Comparison of ENCODE assay signal across 14 mouse cellular contexts in the genomic region with DNA sequence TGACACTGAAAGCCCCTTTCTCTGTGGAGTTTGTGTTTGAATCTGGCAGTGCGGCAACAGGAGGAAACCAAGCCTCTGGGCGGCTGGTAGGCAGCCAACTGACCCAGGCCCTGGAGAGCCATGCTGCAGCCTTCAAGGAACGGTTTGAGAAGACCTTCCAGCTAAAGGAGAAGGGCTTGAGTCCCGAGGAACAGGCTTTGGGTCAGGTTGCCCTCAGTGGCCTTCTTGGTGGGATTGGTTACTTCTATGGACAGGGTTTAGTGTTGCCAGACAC. TPM values are rescaled to one million over a fixed set of nuclear protein-coding genes. Genes with fewer than 3 reads are reported as not detected.
DNase-seq lines count a peak whose midpoint lies in the region; ATAC-seq and TF ChIP-seq lines count a peak whose summit lies in the region.
"Had no signal": no experiment of that assay in that cellular context is flagged by ENCODE, and none has a peak within 500 bp of the region (broad histone marks: within the 10 kb centered on the region; RNA-seq: fewer than 3 reads in every experiment).

No protein-coding gene starts in this region.

- H3K27me3 ChIP-seq in heart, adult 2 months (ENCODE audit: control insufficient read depth, insufficient read depth, low read length): no peaks in the 10 kb centered on the region
- no peaks in the 10 kb centered on the region for H3K27me3 ChIP-seq in midbrain, embryonic 10.5 days (ENCODE audit: low read depth, poor library complexity, severe bottlenecking)
- no peaks in the 10 kb centered on the region for H3K27me3 ChIP-seq in midbrain, embryonic 11.5 days (ENCODE audit: control insufficient read depth, insufficient read depth, low read length)
- H3K27me3 ChIP-seq in limb, embryonic 13.5 days: no peaks in the 10 kb centered on the region
- no peaks in the 10 kb centered on the region for H3K27me3 ChIP-seq in small intestine, adult 2 months (ENCODE audit: control insufficient read depth, insufficient read depth, low read length)

- intact Hi-C loops in heart, adult 2 months (cut with DNase I): loop anchor here (2.0 kb wide), 1 partner anchor 42 kb away; no protein-coding TSS in a partner anchor

- no peak for TF ChIP-seq CTCF in heart, adult 2 months (IDR thresholded peaks at IDR 0.05)
- no peak for TF ChIP-seq CTCF in small intestine, adult 2 months (IDR thresholded peaks at IDR 0.05; ENCODE audit: extremely low read depth, insufficient read length, insufficient replicate concordance, low read depth, low read length)

- no peak overlapping the region for H3K9ac ChIP-seq in heart, adult 2 months (ENCODE audit: low read depth, low read length)
- no peak overlapping the region for H3K9ac ChIP-seq in midbrain, embryonic 11.5 days (ENCODE audit: low read length)
- H3K9ac ChIP-seq in limb, embryonic 13.5 days: peak overlapping the region; percentile 92

- H3K36me3 ChIP-seq in heart, adult 2 months (ENCODE audit: control insufficient read depth, insufficient read depth, low read length): no peaks in the 10 kb centered on the region
- H3K36me3 ChIP-seq in midbrain, embryonic 10.5 days: peaks cover 34% of the 10 kb centered on the region
- H3K36me3 ChIP-seq in midbrain, embryonic 11.5 days (ENCODE audit: control insufficient read depth, insufficient read depth, low read length): no peaks in the 10 kb centered on the region; the same call in 1 of the 2 replicates
- H3K36me3 ChIP-seq in limb, embryonic 13.5 days: peaks cover 33% of the 10 kb centered on the region
- peaks cover 6% of the 10 kb centered on the region for H3K36me3 ChIP-seq in small intestine, adult 2 months (ENCODE audit: control insufficient read depth, insufficient read depth, low read length)

- H3K4me1 ChIP-seq in heart, adult 2 months (ENCODE audit: control insufficient read depth, insufficient read depth, low read length): peaks cover 5% of the 10 kb centered on the region
- peaks cover 60% of the 10 kb centered on the region for H3K4me1 ChIP-seq in midbrain, embryonic 10.5 days
- H3K4me1 ChIP-seq in midbrain, embryonic 11.5 days (ENCODE audit: control insufficient read depth, insufficient read depth, low read length): peaks cover 24% of the 10 kb centered on the region
- peaks cover 38% of the 10 kb centered on the region for H3K4me1 ChIP-seq in limb, embryonic 13.5 days
- peaks cover 18% of the 10 kb centered on the region for H3K4me1 ChIP-seq in small intestine, adult 2 months (ENCODE audit: control insufficient read depth, insufficient read depth, insufficient read length, low read length)

- no peak overlapping the region for H3K27ac ChIP-seq in heart, adult 2 months
- H3K27ac ChIP-seq in midbrain, embryonic 10.5 days (replicated peaks): peak overlapping the region; percentile 7; the same call in 1 of the 2 replicates
- no peak overlapping the region for H3K27ac ChIP-seq in midbrain, embryonic 11.5 days (ENCODE audit: low read depth, low read length)
- no peak overlapping the region for H3K27ac ChIP-seq in limb, embryonic 13.5 days
- H3K27ac ChIP-seq in small intestine, adult 2 months (ENCODE audit: insufficient read depth, low read depth, low read length): no peak overlapping the region

- no peak overlapping the region for H3K4me3 ChIP-seq in heart, adult 2 months
- H3K4me3 ChIP-seq in midbrain, embryonic 10.5 days: peak overlapping the region; percentile 89
- H3K4me3 ChIP-seq in midbrain, embryonic 11.5 days (ENCODE audit: low read depth, low read length): no peak overlapping the region
- H3K4me3 ChIP-seq in limb, embryonic 13.5 days: no peak overlapping the region; the same call in 1 of the 2 replicates
- peak overlapping the region; percentile 21; the same call in 1 of the 2 replicates for H3K4me3 ChIP-seq in small intestine, adult 2 months (ENCODE audit: low read depth, low read length)

- no peaks in the 10 kb centered on the region for H3K9me3 ChIP-seq in midbrain, embryonic 10.5 days (replicated peaks)
- no peaks in the 10 kb centered on the region for H3K9me3 ChIP-seq in midbrain, embryonic 11.5 days (ENCODE audit: control insufficient read depth, low read length)
- H3K9me3 ChIP-seq in limb, embryonic 13.5 days: no peaks in the 10 kb centered on the region

- H3K79me2 ChIP-seq in heart, adult 2 months (replicated peaks; ENCODE audit: control insufficient read depth, insufficient read depth, low read length): no peaks in the 10 kb centered on the region

- no peak for TF ChIP-seq POLR2A in heart, adult 2 months (IDR thresholded peaks at IDR 0.05; ENCODE audit: insufficient read depth, low read depth, low read length)
- no peak; the same call in 1 of the 2 replicates for TF ChIP-seq POLR2A in small intestine, adult 2 months (IDR thresholded peaks at IDR 0.05; ENCODE audit: low read depth, low read length)

- no peak for TF ChIP-seq EP300 in heart, adult 2 months (IDR thresholded peaks at IDR 0.05; ENCODE audit: insufficient read depth, low read depth, low read length)

- no peak for ATAC-seq in midbrain, embryonic 11.5 days (ENCODE audit: low FRiP score)
- no peak for ATAC-seq in limb, embryonic 13.5 days (ENCODE audit: low FRiP score, low read depth)
- ATAC-seq: lung, postnatal 0 days had no signal

- H3K4me2 ChIP-seq in midbrain, embryonic 11.5 days: no peak overlapping the region
- H3K4me2 ChIP-seq in limb, embryonic 13.5 days (replicated peaks): peak overlapping the region; percentile 93

- 86% methylated on average over 4 of the region's 4 CpGs for WGBS in heart, adult 2 months
- 91% methylated on average over 4 of the region's 4 CpGs for WGBS in midbrain, embryonic 10.5 days
- 92% methylated on average over 4 of the region's 4 CpGs for WGBS in midbrain, embryonic 11.5 days
- WGBS in limb, embryonic 13.5 days: 82% methylated on average over 4 of the region's 4 CpGs
- WGBS in small intestine, adult 2 months: 83% methylated on average over 4 of the region's 4 CpGs

- peak; percentile 92 for DNase-seq in heart, adult 11 months
- DNase-seq in heart, adult 2 months: no peak
- DNase-seq in midbrain, embryonic 10.5 days (ENCODE audit: low spot score): no peak
- no peak for DNase-seq in midbrain, embryonic 11.5 days (ENCODE audit: low spot score, missing footprints)
- DNase-seq in spleen, adult 12 weeks (ENCODE audit: low spot score): no peak
- DNase-seq in urinary bladder, postnatal 36 days (ENCODE audit: low spot score in 2 of 2): no peak
- DNase-seq: heart, adult 18-20 months; kidney, adult 18-20 months; layer of hippocampus, adult 9-11 months; right cerebral cortex, postnatal 4 days; thymus, adult 18-20 months had no signal

RNA-seq across cellular contexts. Expression of a gene that starts 1.8 kb away (rescaled TPM):
- 1 to 10 TPM; 7.2 to 9.9 TPM for total RNA-seq in heart, adult 2 months (2021)
- polyA plus RNA-seq in heart, adult 2 months (2012; rRNA removed): 13.9 and 15.8 TPM in 2 replicates
- 31.8 and 33.7 TPM in 2 replicates for polyA plus RNA-seq in midbrain, embryonic 10.5 days (2016; fragmentation: Nextera tagmentation; extraction: Ambion mirVana)
- 21.6 and 23.4 TPM in 2 replicates for polyA plus RNA-seq in midbrain, embryonic 11.5 days (2014; fragmentation: Nextera tagmentation; extraction: Ambion mirVana)
- 42.7 and 45.4 TPM in 2 replicates for polyA plus RNA-seq in limb, embryonic 13.5 days (2015; fragmentation: Nextera tagmentation; extraction: Ambion mirVana)
- 34.2 and 45.6 TPM in 2 replicates for polyA plus RNA-seq in small intestine, adult 2 months (2012; rRNA removed)

RNA-seq across cellular contexts. Expression of a gene that starts 4.3 kb away (rescaled TPM):
- total RNA-seq in heart, adult 2 months (2021): 10 to 100 TPM; 70.4 to 74.6 TPM
- polyA plus RNA-seq in heart, adult 2 months (2012; rRNA removed): 152 TPM in 2 replicates
- 138 and 180 TPM in 2 replicates for polyA plus RNA-seq in midbrain, embryonic 10.5 days (2016; fragmentation: Nextera tagmentation; extraction: Ambion mirVana)
- 134 and 153 TPM in 2 replicates for polyA plus RNA-seq in midbrain, embryonic 11.5 days (2014; fragmentation: Nextera tagmentation; extraction: Ambion mirVana)
- polyA plus RNA-seq in limb, embryonic 13.5 days (2015; fragmentation: Nextera tagmentation; extraction: Ambion mirVana): 161 and 169 TPM in 2 replicates
- polyA plus RNA-seq in small intestine, adult 2 months (2012; rRNA removed): 91.6 and 183 TPM in 2 replicates

RNA-seq across cellular contexts. Expression of a gene that starts 8.1 kb away (rescaled TPM):
- 10 to 100 TPM; 13.1 to 15.1 TPM for total RNA-seq in heart, adult 2 months (2021)
- 5.5 and 9.5 TPM in 2 replicates for polyA plus RNA-seq in heart, adult 2 months (2012; rRNA removed)
- polyA plus RNA-seq in midbrain, embryonic 10.5 days (2016; fragmentation: Nextera tagmentation; extraction: Ambion mirVana): 18.2 and 18.7 TPM in 2 replicates
- polyA plus RNA-seq in midbrain, embryonic 11.5 days (2014; fragmentation: Nextera tagmentation; extraction: Ambion mirVana): 18.8 and 19.4 TPM in 2 replicates
- polyA plus RNA-seq in limb, embryonic 13.5 days (2015; fragmentation: Nextera tagmentation; extraction: Ambion mirVana): 12.4 and 12.8 TPM in 2 replicates
- polyA plus RNA-seq in small intestine, adult 2 months (2012; rRNA removed): 30.3 and 70.3 TPM in 2 replicates

RNA-seq across cellular contexts. Expression of a gene that starts 8.3 kb away (rescaled TPM):
- total RNA-seq in heart, adult 2 months (2021): 100 to 1,000 TPM; 113 to 131 TPM
- 91.3 and 129 TPM in 2 replicates for polyA plus RNA-seq in heart, adult 2 months (2012; rRNA removed)
- polyA plus RNA-seq in midbrain, embryonic 10.5 days (2016; fragmentation: Nextera tagmentation; extraction: Ambion mirVana): 148 and 153 TPM in 2 replicates
- polyA plus RNA-seq in midbrain, embryonic 11.5 days (2014; fragmentation: Nextera tagmentation; extraction: Ambion mirVana): 120 and 130 TPM in 2 replicates
- polyA plus RNA-seq in limb, embryonic 13.5 days (2015; fragmentation: Nextera tagmentation; extraction: Ambion mirVana): 134 and 138 TPM in 2 replicates
- polyA plus RNA-seq in small intestine, adult 2 months (2012; rRNA removed): 73.8 and 82.0 TPM in 2 replicates

RNA-seq across cellular contexts. Expression of a gene that starts 15.7 kb away (rescaled TPM):
- under 1 TPM; 0.80 to 0.94 TPM for total RNA-seq in heart, adult 2 months (2021)
- polyA plus RNA-seq in heart, adult 2 months (2012; rRNA removed): 1.6 TPM in 2 replicates
- 2.4 and 3.1 TPM in 2 replicates for polyA plus RNA-seq in midbrain, embryonic 10.5 days (2016; fragmentation: Nextera tagmentation; extraction: Ambion mirVana)
- 1.2 and 2.3 TPM in 2 replicates for polyA plus RNA-seq in midbrain, embryonic 11.5 days (2014; fragmentation: Nextera tagmentation; extraction: Ambion mirVana)
- polyA plus RNA-seq in limb, embryonic 13.5 days (2015; fragmentation: Nextera tagmentation; extraction: Ambion mirVana): 2.8 and 3.1 TPM in 2 replicates
- polyA plus RNA-seq in small intestine, adult 2 months (2012; rRNA removed): 3.2 and 4.2 TPM in 2 replicates

Comparison
In these comparisons a context has a peak if more than half of its experiments do, and no peak if none do; other contexts are left out.
1. H3K4me3 ChIP-seq: peak in midbrain, embryonic 10.5 days (single experiment) and small intestine, adult 2 months (single experiment); none in heart, adult 2 months (single experiment), midbrain, embryonic 11.5 days (single experiment) and limb, embryonic 13.5 days (single experiment).